Mouse (Mus musculus) kidney, embryonic 16.5 days (tissue): ENCODE measurements around the gene Cyp2d9. TPM values are rescaled to one million over a fixed set of nuclear protein-coding genes. Genes with fewer than 3 reads are reported as not detected.

Experiments
- ATAC-seq: fragments of 200-750 bp; cut with Nextera tagmentation; 2 replicates; pipeline ENCODE4 v1.8.0; 2017; ENCODE audit warnings: moderate TSS enrichment; ENCODE audit not compliant: low FRiP score, low TSS enrichment
- H3K27ac ChIP-seq: fragments of 300-500 bp; sonication (generic); 2 replicates; pipeline ENCODE4 v1.5.1; 2014; ENCODE audit warnings: low read length
- H3K27me3 ChIP-seq: fragments of 300-500 bp; sonication (generic); 2 replicates; pipeline ENCODE4 v1.6.1; 2014; ENCODE audit warnings: low read length, control low read depth, mixed read lengths; ENCODE audit not compliant: insufficient read depth
- H3K36me3 ChIP-seq: fragments of 300-500 bp; sonication (generic); 2 replicates; pipeline ENCODE4 v1.6.1; 2014; ENCODE audit warnings: low read length, control low read depth, mixed read lengths; ENCODE audit not compliant: insufficient read depth
- H3K4me1 ChIP-seq: fragments of 300-500 bp; sonication (generic); 2 replicates; pipeline ENCODE4 v1.6.1; 2014; ENCODE audit warnings: low read length, control low read depth, mixed read lengths; ENCODE audit not compliant: insufficient read depth
- H3K4me2 ChIP-seq: fragments of 300-500 bp; sonication (generic); replicated peaks from 2 replicates; pipeline ENCODE4 v1.6.1; 2014; ENCODE audit warnings: low read depth, low read length
- H3K4me3 ChIP-seq: fragments of 300-500 bp; sonication (generic); 2 replicates; pipeline ENCODE4 v1.5.1; 2014; ENCODE audit warnings: mild to moderate bottlenecking, low read length
- H3K9ac ChIP-seq: fragments of 300-500 bp; sonication (generic); replicated peaks from 2 replicates; pipeline ENCODE4 v1.6.1; 2014; ENCODE audit warnings: low read length
- H3K9me3 ChIP-seq: fragments of 300-500 bp; sonication (generic); 2 replicates; pipeline ENCODE4 v1.6.1; 2016; ENCODE audit warnings: low read length, control low read depth
- WGBS: fragments of 180-500 bp; shearing (Covaris S2); extraction: QIAGEN DNeasy Blood & Tissue Kit; methylation state at CpG from one replicate; pipeline ENCODE4 v1.1.7; 2014; 5-methylcytosine and 5-hydroxymethylcytosine counted together
- polyA plus RNA-seq: library from polyadenylated mRNA; unstranded; fragments of >200 nt; fragmentation: Nextera tagmentation; extraction: Ambion mirVana; gene quantifications from 2 replicates; pipeline ENCODE4 v1.2.1, GENCODE M21; 2015

Cyp2d9 gene
- polyA plus RNA-seq, 1 experiment from 2014 or later = 0.11 TPM

GRCm38 (mm10) chr15:82406981-82407380, 26.3 kb upstream of the Cyp2d9 start, which contains the start of gene Cyp2d10:
Gene Cyp2d10, minus strand, starts transcription at chr15:82407195.
- Histone ChIP-seq H3K4me3 (no peak within 1 kb of the TSS), H3K36me3 (no peaks in the 10 kb centered on the region), H3K9ac (no peak within 1 kb of the TSS), H3K9me3 (no peaks in the 10 kb centered on the region), H3K4me1 (no peaks in the 10 kb centered on the region), H3K27me3 (no peaks in the 10 kb centered on the region), H3K4me2 (no peak within 1 kb of the TSS), H3K27ac (no peak within 1 kb of the TSS)
- 90% methylated on average over 6 of the region's 6 CpGs for WGBS
- ATAC-seq = no peak

- no peak for ATAC-seq
- no peak overlapping the region for H3K9ac ChIP-seq
These were observed 25.7 kb upstream of the Cyp2d9 start for GRCm38 (mm10) chr15:82407536-82407935.

GRCm38 (mm10) chr15:82416797-82417789, 16.1 kb upstream of the Cyp2d9 start:
- WGBS = 28% methylated on average over 15 of the region's 16 CpGs
- Histone ChIP-seq H3K9ac (peak overlapping the region; percentile 49), H3K4me2 (peak overlapping the region; percentile 46), H3K27me3 (no peaks in the 10 kb centered on the region), H3K4me1 (peaks cover 9% of the 10 kb centered on the region; the same call in 1 of the 2 replicates), H3K9me3 (no peaks in the 10 kb centered on the region), H3K27ac (0 out of 2 replicates have a peak overlapping the region, but pooled peaks have one; percentile 36), H3K4me3 (0 out of 2 replicates have a peak overlapping the region, but pooled peaks have one; percentile 23), H3K36me3 (no peaks in the 10 kb centered on the region)
- ATAC-seq = peak; percentile 96

More at GRCm38 (mm10) chr15:82407536-82407935, 25.7 kb upstream of the Cyp2d9 start:
- Histone ChIP-seq H3K27me3 (no peaks in the 10 kb centered on the region), H3K36me3 (no peaks in the 10 kb centered on the region), H3K9me3 (no peaks in the 10 kb centered on the region), H3K4me3 (no peak overlapping the region), H3K27ac (no peak overlapping the region), H3K4me2 (no peak overlapping the region), H3K4me1 (no peaks in the 10 kb centered on the region)
- WGBS = 76% methylated on average over 4 of the region's 4 CpGs

- H3K36me3 ChIP-seq = no peaks in the 10 kb centered on the region
- no peak overlapping the region for H3K9ac ChIP-seq
- H3K27ac ChIP-seq = no peak overlapping the region
- no peak overlapping the region for H3K4me2 ChIP-seq
- H3K4me3 ChIP-seq = no peak overlapping the region
- no peaks in the 10 kb centered on the region for H3K9me3 ChIP-seq
- peaks cover 9% of the 10 kb centered on the region; the same call in 1 of the 2 replicates for H3K4me1 ChIP-seq
- no peak for ATAC-seq
- 61% methylated on average over 1 of the region's 1 CpGs for WGBS
- H3K27me3 ChIP-seq = no peaks in the 10 kb centered on the region
These were observed 14.6 kb upstream of the Cyp2d9 start for GRCm38 (mm10) chr15:82418616-82419015.

- Histone ChIP-seq H3K36me3 (no peaks in the 10 kb centered on the region), H3K9ac (no peak overlapping the region), H3K4me3 (no peak overlapping the region), H3K27ac (no peak overlapping the region), H3K4me1 (no peaks in the 10 kb centered on the region), H3K27me3 (no peaks in the 10 kb centered on the region), H3K9me3 (peaks cover 4% of the 10 kb centered on the region; the same call in 1 of the 2 replicates), H3K4me2 (no peak overlapping the region)
- WGBS = 83% methylated on average over 4 of the region's 4 CpGs
- ATAC-seq = no peak
These were observed 10.3 kb upstream of the Cyp2d9 start for GRCm38 (mm10) chr15:82422935-82423334.

GRCm38 (mm10) chr15:82423471-82423870, 9.8 kb upstream of the Cyp2d9 start:
- WGBS = 76% methylated on average over 3 of the region's 3 CpGs
- Histone ChIP-seq H3K27me3 (no peaks in the 10 kb centered on the region), H3K9ac (no peak overlapping the region), H3K36me3 (no peaks in the 10 kb centered on the region), H3K9me3 (peaks cover 8% of the 10 kb centered on the region; the same call in 1 of the 2 replicates), H3K27ac (no peak overlapping the region), H3K4me2 (no peak overlapping the region), H3K4me1 (no peaks in the 10 kb centered on the region), H3K4me3 (no peak overlapping the region)
- ATAC-seq = no peak

- no peak overlapping the region for H3K27ac ChIP-seq
- H3K9ac ChIP-seq = no peak overlapping the region
- peaks cover 10% of the 10 kb centered on the region for H3K9me3 ChIP-seq
- WGBS = 97% methylated on average over 3 of the region's 3 CpGs
- no peak overlapping the region for H3K4me2 ChIP-seq
- no peaks in the 10 kb centered on the region for H3K27me3 ChIP-seq
- H3K4me1 ChIP-seq = no peaks in the 10 kb centered on the region
- H3K4me3 ChIP-seq = no peak overlapping the region
- ATAC-seq = no peak
- no peaks in the 10 kb centered on the region for H3K36me3 ChIP-seq
These were observed 384 bp downstream of the Cyp2d9 start for GRCm38 (mm10) chr15:82433621-82434020.

- Histone ChIP-seq H3K4me1 (no peaks in the 10 kb centered on the region), H3K27ac (no peak overlapping the region), H3K36me3 (no peaks in the 10 kb centered on the region), H3K9ac (no peak overlapping the region), H3K27me3 (no peaks in the 10 kb centered on the region), H3K4me2 (no peak overlapping the region), H3K9me3 (peaks cover 10% of the 10 kb centered on the region), H3K4me3 (no peak overlapping the region)
- 89% methylated on average over 3 of the region's 3 CpGs for WGBS
- ATAC-seq = no peak
These were observed 1.3 kb downstream of the Cyp2d9 start for GRCm38 (mm10) chr15:82434541-82434940.

GRCm38 (mm10) chr15:82435011-82435410, 1.8 kb downstream of the Cyp2d9 start:
- H3K4me2 ChIP-seq = no peak overlapping the region

GRCm38 (mm10) chr15:82435606-82436005, 2.4 kb downstream of the Cyp2d9 start:
- no peak overlapping the region for H3K4me2 ChIP-seq
- H3K4me3 ChIP-seq = no peak overlapping the region
- no peak overlapping the region for H3K9ac ChIP-seq
- WGBS = 82% methylated on average over 2 of the region's 2 CpGs
- H3K4me1 ChIP-seq = no peaks in the 10 kb centered on the region
- H3K27me3 ChIP-seq = no peaks in the 10 kb centered on the region
- no peaks in the 10 kb centered on the region for H3K36me3 ChIP-seq
- no peak for ATAC-seq
- H3K27ac ChIP-seq = no peak overlapping the region
- H3K9me3 ChIP-seq = peaks cover 10% of the 10 kb centered on the region

More at GRCm38 (mm10) chr15:82435011-82435410, 1.8 kb downstream of the Cyp2d9 start:
- 87% methylated on average over 3 of the region's 3 CpGs for WGBS
- no peak for ATAC-seq
- no peaks in the 10 kb centered on the region for H3K36me3 ChIP-seq
- H3K9ac ChIP-seq = no peak overlapping the region
- H3K4me3 ChIP-seq = no peak overlapping the region
- H3K27ac ChIP-seq = no peak overlapping the region
- no peaks in the 10 kb centered on the region for H3K4me1 ChIP-seq
- peaks cover 10% of the 10 kb centered on the region for H3K9me3 ChIP-seq
- H3K27me3 ChIP-seq = no peaks in the 10 kb centered on the region
